Mouse (Mus musculus) adrenal gland, postnatal 25 days (tissue): ENCODE measurements around the gene Gm7137. TPM values are rescaled to one million over a fixed set of nuclear protein-coding genes. Genes with fewer than 3 reads are reported as not detected.
"Not testable (repeated sequence)": the region's sequence is repeated elsewhere in the genome, so short reads cannot be mapped to it uniquely, and the experiment has no call there.

Experiments used
- DNase-seq: peaks from one replicate; pipeline ENCODE4 v3.0.0; 2021; ENCODE audit warnings: mixed read lengths
- long read RNA-seq: library from polyadenylated mRNA; stranded (forward); transcript quantifications from one replicate; pipeline ENCODE4 v2.0.0, GENCODE M21; 2021
- total RNA-seq: library from RNA; stranded (reverse); gene quantifications from 2 replicates; pipeline ENCODE4 v1.2.3, GENCODE M21; 2021

Gm7137 gene
- total RNA-seq = not detected in 2 replicates
- long read RNA-seq = 0 reads

DNA sequence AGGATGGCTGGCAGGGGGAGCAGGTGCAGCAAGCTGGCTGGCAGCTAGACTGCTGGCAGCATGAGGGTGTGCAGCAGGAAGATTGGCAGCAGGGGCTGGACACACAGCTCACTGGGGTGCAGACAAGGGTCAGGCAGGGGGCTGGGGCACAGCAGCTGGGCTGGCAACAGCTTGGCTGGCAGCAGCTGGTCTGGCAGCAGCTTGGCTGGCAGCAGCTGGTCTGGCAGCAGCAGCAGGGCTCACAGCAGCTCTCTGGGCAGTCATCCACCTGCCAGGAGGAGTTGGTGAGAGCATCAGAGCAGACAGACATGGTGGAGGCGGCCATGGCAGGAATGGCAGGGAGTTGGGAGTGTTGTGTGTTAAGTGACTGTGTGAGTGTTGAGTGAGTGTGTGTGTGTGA is at the start of gene Gm7137:
TSS of gene Gm7137 (minus strand) at position 325 of the 400 bp plus-strand sequence.
- not testable (repeated sequence) for DNase-seq

DNA sequence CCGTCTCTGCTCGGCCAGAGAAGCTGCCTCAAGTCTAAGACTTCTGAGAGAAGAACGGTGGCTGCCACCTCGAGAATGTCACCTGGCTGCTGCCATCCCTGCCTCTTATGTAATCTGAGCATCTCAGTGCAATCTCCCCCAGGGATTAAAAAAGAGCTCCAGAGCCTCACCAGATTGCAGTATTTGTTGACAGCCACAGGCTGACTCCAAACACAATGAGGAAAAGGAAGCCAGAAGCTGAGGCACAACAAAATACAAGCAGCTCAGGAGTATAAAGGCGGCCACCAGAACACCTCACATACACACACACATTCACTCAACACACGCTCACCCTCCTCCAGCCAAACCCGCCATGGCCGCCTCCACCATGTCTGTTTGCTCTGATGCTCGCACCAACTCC is 47.6 kb upstream of the Gm7137 start, which contains the start of gene Krtap10-10:
TSS of gene Krtap10-10 (plus strand) at position 301 of the 400 bp plus-strand sequence.
- DNase-seq = no peak

DNA sequence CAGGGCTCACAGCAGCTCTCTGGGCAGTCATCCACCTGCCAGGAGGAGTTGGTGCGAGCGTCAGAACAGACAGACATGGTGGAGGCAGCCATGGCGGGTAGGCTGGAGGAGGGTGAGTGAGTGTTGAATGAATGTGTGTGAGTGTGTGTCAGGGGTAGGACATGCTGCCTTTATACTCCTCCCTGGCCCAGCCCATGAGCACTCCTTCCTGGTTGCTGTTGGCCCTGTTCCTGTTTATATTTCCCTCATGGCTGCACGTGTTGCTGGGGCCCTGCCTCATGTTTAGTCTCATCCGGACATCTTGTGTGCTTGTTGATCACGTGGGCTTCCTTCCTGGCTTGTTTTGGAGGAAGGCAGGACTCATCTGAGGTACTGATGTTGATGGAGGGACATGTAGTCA is 39.0 kb upstream of the Gm7137 start, which contains the start of gene Krtap10-4:
TSS of gene Krtap10-4 (minus strand) at position 145 of the 400 bp plus-strand sequence.
- DNase-seq = no peak

DNA sequence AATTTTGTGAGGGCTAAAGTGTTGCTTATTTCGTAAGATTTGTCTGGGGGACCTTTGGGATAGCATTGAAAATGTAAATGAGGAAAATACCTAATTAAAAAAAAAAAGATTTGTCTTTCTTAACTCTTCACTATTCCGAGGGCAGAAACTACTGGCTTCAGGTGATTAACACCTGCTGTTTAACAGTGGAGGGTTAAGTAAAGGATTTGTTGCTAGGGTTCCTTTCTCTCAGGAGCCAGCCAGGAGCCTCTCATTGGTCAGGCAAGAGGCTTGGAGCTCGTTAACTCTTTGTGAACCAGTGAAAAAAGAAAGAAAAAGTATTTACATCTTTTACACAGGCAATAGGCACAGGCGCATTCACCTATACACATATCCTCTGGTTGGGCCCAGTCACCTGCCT is 31.2 kb upstream of the Gm7137 start:
- no peak for DNase-seq

DNA sequence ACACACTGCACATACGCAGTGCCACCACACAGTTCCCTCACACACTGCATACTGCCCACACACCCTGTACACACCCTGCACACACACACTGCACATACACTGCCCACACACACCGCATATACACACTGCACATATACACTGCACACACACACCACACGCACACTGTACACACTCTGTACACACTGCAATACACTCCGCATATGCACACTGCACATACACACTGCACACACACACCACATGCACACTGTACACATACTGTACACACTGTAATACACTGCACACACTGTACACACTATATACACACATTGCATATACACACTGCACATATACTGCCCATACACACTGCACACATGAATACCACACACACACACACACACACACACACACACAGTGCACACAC is 30.5 kb upstream of the Gm7137 start:
- DNase-seq = no peak

DNA sequence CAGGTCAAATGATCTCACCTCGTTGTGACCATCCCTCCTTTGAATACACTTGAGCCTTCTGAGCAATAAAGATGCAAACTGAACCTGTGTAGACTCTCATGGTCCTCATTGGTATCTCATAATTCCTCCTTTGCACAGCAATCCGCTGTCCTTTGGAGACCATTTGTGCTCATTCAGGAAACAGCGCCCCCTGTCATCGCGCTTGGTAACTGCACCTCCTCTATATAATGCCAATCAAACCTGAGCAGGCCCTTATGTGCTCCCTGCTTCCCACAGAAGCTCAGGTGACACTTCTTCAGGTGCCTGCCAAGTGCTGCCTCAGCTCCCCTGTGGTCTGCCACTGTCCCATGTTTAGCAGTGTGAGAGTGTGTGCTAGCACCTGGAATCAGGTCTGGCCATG is 27.5 kb upstream of the Gm7137 start:
- peak; percentile 19 for DNase-seq

DNA sequence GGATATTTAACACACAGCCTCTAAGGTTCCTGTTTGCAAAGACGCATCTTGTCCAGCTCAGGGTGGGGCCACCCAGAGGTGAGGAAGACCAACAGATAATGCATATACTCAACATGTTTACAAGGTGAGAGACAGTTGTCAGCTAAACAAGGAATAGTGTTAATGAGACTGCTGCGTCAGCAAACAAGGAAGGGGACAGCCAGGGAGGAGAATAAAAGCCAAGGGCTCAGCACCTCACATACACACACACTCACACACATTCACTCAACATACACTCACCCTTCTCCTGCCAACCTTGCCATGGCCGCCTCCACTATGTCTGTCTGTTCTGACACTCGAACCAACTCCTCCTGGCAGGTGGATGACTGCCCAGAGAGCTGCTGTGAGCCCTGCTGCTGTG is 26.4 kb upstream of the Gm7137 start, which contains the start of gene Gm2696:
TSS of gene Gm2696 (plus strand) at position 301 of the 400 bp plus-strand sequence.
- DNase-seq = no peak

DNA sequence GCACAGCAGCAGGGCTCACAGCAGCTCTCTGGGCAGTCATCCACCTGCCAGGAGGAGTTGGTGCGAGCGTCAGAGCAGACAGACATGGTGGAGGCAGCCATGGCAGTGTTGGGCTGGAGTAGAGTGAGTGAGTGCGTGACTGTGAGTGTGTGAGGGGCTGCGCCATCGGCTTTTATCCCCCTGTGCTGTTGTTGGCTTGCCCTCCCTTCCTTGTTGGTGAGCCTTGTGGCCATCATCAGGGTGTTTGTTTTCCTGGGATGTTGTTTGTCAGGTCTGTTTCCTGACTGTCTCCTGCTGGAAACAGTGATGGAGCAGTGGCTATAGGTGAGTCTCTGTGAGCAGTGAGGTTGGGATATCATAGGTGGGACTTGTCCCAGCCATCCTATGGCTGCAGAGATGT is 23.7 kb upstream of the Gm7137 start, which contains the start of gene Gm9507:
TSS of gene Gm9507 (minus strand) at position 101 of the 400 bp plus-strand sequence.
- no peak for DNase-seq

DNA sequence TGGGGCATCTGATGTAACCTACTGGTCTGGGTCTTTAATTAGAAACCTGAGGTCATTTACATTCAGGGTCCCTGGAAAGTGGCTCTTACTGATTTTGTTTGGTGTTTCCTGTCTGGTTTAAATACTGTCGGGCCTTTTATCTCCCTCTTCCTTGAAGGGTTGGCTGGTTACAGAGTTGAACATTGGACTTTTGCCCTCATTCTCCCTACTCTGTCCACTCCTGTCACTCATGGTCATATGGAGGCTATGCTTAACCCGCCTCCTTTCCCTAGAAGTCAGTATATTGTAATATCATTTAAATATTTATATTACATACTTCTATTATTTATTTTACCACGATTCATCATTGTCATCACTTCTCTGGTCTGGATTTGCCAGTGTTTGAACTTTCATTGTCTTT is 16.1 kb upstream of the Gm7137 start:
- no peak for DNase-seq

DNA sequence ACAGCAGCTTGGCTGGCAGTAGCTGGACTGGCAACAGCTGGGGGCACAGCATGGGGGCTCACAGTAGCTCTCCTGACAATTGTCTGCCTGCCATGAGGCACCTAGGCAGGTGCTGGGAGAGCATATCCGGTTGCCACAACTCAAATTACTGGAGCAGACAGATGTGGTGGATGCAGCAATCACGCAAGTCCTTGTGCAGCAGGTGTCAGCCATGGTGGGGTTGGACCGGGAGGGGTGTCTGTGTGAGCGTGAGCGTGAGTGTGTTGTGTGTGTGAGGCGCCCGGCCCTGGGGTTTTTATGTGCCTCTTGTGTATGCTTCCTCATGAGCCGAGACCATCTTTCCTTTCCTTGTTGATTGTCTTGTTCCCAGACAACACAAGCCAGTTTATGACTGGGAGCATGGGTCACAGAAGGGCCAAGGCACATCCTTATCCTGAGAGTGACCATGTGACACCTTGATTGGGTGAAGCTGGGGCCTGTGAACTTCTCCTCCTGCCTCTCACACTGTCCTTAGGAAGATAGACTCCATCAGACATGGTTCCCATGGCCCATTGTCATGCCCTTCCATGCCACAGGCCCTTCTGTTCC is 11.0 kb upstream of the Gm7137 start, which contains the start of gene Gm19668:
TSS of gene Gm19668 (minus strand) at position 213 of the 588 bp plus-strand sequence.
- DNase-seq = no peak

DNA sequence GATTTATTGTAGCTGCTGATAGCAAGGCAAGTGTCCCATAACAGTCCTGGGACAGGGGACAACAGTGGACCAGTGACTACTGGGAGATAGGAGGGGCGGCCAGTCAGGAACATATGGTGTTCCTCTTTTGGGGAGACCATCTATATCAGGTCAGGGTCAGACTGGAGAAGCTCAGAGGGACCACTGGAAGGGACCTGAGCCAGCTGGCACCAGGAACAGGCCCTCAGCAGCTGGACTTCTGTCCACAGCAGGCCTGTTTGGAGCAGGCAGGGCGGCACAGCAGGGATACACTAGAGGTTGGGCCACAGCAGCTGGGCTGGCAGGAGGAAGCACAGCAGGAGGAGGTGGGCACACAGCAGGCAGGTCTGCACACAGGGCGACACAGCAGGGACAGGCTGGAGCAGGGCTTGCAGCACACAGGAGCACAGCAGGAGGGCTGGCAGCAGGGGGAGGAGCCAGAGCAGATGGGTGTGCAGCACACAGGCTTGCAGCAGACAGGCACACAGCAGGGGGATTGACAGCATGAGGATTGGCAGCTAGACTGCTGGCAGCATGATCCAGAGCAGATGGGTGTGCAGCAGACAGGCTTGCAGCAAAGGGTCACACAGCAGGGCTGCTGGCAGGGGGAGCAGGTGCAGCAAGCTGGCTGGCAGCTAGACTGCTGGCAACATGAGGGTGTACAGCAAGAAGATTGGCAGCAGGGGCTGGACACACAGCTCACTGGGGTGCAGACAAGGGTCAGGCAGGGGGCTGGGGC is 10.3 kb upstream of the Gm7137 start:
- DNase-seq = not testable (repeated sequence)

DNA sequence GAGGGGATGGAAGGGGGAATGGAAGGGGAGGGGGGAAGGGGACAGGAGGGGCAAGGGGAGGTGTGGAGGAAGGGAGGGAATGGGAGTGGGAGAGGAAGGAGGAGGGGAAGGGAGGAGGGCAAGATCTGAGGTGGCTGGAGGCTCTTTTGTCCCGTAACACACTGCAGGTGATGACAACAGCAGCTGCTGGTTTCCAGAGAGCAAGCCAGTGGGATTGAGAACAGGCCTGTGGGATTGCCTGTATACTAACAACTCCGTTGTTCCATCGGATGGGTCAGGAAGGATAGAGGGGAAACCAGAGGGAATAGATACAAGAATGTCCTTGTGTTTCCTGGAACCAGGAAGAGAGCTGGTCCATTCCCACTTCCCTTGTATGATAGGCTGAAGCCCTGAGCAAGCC is 9.7 kb upstream of the Gm7137 start:
- DNase-seq = no peak

DNA sequence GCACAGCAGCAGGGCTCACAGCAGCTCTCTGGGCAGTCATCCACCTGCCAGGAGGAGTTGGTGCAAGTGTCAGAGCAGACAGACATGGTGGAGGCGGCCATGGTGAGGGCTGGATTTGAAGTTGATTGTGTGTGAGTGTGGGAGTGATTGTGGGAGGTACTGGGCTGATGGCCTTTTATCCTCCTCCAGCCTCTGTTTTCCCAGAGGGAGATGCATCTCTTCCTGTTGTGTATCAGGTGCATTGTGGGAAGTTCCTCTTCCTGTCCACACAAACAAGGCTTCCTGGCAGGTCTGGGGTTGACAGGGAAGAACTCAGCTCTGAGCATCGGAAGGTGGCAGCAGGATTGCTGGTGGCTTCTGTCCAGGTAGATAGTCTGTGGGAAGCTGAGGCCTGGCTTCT is 7.0 kb upstream of the Gm7137 start, which contains the start of gene Gm9639:
TSS of gene Gm9639 (minus strand) at position 101 of the 400 bp plus-strand sequence.
- DNase-seq = no peak

DNA sequence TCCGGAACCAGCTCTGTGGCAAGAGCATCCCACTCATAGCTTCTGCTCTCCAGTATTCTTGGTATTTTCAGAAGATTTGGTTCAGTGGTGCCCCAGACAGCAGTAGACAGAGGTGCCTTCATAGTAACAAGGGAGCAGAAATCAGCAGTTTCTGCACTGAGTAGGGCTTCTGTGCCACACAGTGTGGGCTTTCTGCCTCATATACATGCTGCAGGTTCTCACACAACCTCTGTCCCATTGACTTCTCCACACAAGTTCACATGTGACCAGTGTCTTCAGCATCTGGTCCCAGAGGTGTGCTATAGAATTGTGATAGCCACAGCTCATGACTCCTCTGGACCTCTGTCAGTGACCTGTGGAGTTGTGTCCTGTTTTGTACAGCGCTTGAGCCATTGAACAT is 621 bp upstream of the Gm7137 start:
- no peak for DNase-seq

DNA sequence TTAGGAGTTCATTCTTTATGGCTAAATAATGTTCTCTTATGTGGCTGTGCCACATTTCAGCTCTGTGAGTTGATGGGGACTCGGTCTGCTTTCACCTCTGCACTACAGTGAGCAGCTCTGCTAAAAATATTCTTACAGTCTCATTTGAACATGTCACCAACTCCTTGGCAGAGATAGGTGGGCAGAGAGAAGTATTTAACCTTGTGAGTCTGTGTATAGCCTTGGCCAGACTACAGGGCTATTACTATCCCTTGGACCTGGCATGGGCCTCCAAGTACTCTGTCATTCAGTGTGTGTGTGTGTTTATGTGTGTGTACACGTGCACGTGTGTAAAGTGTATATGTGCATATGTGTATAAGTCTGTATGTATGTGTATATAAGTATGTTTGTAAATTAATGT is 4.6 kb downstream of the Gm7137 start:
- not testable (repeated sequence) for DNase-seq

DNA sequence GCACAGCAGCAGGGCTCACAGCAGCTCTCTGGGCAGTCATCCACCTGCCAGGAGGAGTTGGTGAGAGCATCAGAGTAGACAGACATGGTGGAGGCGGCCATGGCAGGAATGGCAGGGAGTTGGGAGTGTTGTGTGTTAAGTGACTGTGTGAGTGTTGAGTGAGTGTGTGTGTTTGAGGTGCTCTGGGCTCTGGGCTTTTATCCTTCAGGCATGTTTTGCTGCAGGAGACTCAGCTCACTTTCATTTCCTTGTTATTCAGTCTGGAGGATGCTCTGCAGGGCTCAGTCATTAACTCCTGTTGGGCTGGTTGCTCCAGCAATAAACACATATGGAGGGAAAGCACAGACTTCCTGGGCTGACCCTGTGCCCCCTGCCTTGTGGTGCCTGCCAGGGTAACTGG is 5.6 kb downstream of the Gm7137 start, which contains the start of gene Gm3250:
TSS of gene Gm3250 (minus strand) at position 101 of the 400 bp plus-strand sequence.
- not testable (repeated sequence) for DNase-seq

DNA sequence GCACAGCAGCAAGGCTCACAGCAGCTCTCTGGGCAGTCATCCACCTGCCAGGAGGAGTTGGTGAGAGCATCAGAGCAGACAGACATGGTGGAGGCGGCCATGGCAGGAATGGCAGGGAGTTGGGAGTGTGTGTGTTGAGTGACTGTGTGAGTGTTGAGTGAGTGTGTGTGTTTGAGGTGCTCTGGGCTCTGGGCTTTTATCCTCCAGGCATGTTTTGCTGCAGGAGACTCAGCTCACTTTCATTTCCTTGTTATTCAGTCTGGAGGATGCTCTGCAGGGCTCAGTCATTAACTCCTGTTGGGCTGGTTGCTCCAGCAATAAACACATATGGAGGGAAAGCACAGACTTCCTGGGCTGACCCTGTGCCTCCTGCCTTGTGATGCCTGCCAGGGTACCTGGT is 11.2 kb downstream of the Gm7137 start, which contains the start of gene Gm7138:
TSS of gene Gm7138 (minus strand) at position 101 of the 400 bp plus-strand sequence.
- DNase-seq = not testable (repeated sequence)

DNA sequence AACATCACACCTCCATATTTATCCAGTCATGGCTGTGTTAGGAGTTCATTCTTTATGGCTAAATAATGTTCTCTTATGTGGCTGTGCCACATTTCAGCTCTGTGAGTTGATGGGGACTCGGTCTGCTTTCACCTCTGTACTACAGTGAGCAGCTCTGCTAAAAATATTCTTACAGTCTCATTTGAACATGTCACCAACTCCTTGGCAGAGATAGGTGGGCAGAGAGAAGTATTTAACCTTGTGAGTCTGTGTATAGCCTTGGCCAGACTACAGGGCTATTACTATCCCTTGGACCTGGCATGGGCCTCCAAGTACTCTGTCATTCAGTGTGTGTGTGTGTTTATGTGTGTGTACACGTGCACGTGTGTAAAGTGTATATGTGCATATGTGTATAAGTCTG is 15.9 kb downstream of the Gm7137 start:
- not testable (repeated sequence) for DNase-seq

DNA sequence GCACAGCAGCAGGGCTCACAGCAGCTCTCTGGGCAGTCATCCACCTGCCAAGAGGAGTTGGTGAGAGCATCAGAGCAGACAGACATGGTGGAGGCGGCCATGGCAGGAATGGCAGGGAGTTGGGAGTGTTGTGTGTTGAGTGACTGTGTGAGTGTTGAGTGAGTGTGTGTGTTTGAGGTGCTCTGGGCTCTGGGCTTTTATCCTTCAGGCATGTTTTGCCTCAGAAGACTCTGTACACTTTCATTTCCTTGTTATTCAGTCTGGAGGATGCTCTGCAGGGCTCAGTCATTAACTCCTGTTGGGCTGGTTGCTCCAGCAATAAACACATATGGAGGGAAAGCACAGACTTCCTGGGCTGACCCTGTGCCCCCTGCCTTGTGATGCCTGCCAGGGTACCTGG is 16.8 kb downstream of the Gm7137 start, which contains the start of gene Gm3238:
TSS of gene Gm3238 (minus strand) at position 101 of the 400 bp plus-strand sequence.
- DNase-seq = not testable (repeated sequence)

DNA sequence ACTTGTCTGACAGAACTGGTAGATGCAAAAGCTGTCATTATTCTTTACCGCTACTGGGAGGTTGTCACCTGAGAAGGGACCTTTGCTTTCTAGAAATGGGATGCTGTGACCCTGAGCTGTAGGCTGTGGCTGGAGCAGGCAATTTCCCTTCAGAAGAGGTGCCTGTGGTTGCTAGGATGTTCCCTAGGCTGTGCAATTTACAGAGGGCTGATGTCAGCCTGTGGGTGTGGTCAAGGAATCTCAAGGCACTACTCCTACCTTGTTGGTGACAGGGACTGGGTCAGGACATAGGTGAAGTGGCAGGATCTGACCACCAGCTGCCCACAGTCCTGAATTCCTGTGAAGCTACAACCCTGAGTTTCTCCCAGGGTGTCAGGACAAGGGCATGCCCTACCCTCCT is 18.3 kb downstream of the Gm7137 start:
- DNase-seq = no peak

DNA sequence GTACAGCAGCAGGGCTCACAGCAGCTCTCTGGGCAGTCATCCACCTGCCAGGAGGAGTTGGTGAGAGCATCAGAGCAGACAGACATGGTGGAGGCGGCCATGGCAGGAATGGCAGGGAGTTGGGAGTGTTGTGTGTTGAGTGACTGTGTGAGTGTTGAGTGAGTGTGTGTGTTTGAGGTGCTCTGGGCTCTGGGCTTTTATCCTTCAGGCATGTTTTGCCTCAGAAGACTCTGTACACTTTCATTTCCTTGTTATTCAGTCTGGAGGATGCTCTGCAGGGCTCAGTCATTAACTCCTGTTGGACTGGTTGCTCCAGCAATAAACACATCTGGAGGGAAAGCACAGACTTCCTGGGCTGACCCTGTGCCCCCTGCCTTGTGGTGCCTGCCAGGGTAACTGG is 28.4 kb downstream of the Gm7137 start, which contains the start of gene Gm3233:
TSS of gene Gm3233 (minus strand) at position 101 of the 400 bp plus-strand sequence.
- DNase-seq = not testable (repeated sequence)

DNA sequence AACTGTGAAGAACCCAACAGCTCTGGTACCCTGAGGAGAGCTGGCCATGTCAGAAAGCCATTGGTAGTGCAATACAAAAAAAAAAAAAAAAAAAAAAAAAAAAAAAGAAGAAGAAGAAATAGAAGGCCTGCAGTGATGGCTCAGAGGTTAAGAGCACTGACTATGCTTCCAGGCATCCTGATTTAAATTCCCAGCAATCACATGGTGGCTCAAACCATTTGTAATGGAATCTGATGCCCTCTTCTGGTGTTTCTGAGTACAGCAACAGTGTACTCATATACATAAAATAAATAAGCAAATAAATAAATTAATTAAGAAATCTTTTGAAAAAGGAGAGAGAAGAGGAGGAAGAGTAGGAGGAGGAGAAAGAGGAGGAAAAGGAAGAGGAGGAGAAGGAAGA is 34.6 kb downstream of the Gm7137 start:
- DNase-seq = no peak

DNA sequence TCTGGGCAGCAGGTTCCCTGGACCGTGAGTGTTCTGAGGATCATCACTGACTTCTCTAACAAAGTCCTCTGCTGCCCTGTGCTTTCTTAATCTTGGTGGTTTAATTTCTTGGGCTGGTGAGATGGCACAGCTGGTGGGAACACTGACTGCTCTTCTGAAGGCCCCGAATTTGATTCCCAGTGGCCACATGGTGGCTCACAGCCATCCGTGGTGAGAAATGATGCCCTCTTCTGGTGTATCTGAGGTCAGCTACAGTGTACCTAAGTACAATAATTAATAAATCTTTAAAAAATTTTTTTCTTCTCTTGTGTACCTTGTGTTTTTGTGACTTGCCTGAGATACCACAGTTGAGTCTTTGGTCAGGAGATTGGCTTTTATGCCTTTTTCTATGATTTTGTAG is 35.7 kb downstream of the Gm7137 start:
- DNase-seq = not testable (repeated sequence)
